Mouse (Mus musculus) midbrain, embryonic 15.5 days (tissue): ENCODE results near the gene S100a5. TPM values are rescaled to one million over a fixed set of nuclear protein-coding genes. Genes with fewer than 3 reads are reported as not detected.

Experiments used
- ATAC-seq: fragments of 200-750 bp; cut with Nextera tagmentation; replicated peaks from 2 replicates; pipeline ENCODE4 v1.8.0; 2017; ENCODE audit warnings: moderate TSS enrichment
- H3K27ac ChIP-seq: fragments of 300-500 bp; sonication (generic); 2 replicates; pipeline ENCODE4 v1.5.1; 2015; ENCODE audit warnings: mild to moderate bottlenecking, inconsistent platforms
- H3K27me3 ChIP-seq: fragments of 300-500 bp; sonication (generic); replicated peaks from 2 replicates; pipeline ENCODE4 v1.6.1; 2015; ENCODE audit warnings: inconsistent platforms
- H3K36me3 ChIP-seq: fragments of 300-500 bp; sonication (generic); replicated peaks from 2 replicates; pipeline ENCODE4 v1.6.1; 2015; ENCODE audit warnings: inconsistent platforms
- H3K4me1 ChIP-seq: fragments of 300-500 bp; sonication (generic); 2 replicates; pipeline ENCODE4 v1.6.1; 2015; ENCODE audit warnings: inconsistent platforms
- H3K4me2 ChIP-seq: fragments of 300-500 bp; sonication (generic); 2 replicates; pipeline ENCODE4 v1.6.1; 2015; ENCODE audit warnings: inconsistent platforms, mild to moderate bottlenecking, moderate library complexity
- H3K4me3 ChIP-seq: fragments of 300-500 bp; sonication (generic); 2 replicates; pipeline ENCODE4 v1.5.1; 2015; ENCODE audit warnings: mild to moderate bottlenecking, inconsistent platforms
- H3K9ac ChIP-seq: fragments of 300-500 bp; sonication (generic); 2 replicates; pipeline ENCODE4 v1.6.1; 2015; ENCODE audit warnings: mild to moderate bottlenecking, inconsistent platforms
- H3K9me3 ChIP-seq: fragments of 300-500 bp; sonication (generic); 2 replicates; pipeline ENCODE4 v1.6.1; 2016; ENCODE audit warnings: inconsistent platforms
- WGBS: fragments of 180-500 bp; shearing (Covaris S2); methylation state at CpG from one replicate; pipeline ENCODE4 v1.1.7; 2015; ENCODE audit warnings: mixed read lengths; 5-methylcytosine and 5-hydroxymethylcytosine counted together
- polyA plus RNA-seq: library from polyadenylated mRNA; unstranded; fragments of >200 nt; fragmentation: Nextera tagmentation; extraction: Ambion mirVana; gene quantifications from 2 replicates; pipeline ENCODE4 v1.2.1, GENCODE M21; 2015

S100a5 gene
- polyA plus RNA-seq = not detected in 2 replicates

DNA sequence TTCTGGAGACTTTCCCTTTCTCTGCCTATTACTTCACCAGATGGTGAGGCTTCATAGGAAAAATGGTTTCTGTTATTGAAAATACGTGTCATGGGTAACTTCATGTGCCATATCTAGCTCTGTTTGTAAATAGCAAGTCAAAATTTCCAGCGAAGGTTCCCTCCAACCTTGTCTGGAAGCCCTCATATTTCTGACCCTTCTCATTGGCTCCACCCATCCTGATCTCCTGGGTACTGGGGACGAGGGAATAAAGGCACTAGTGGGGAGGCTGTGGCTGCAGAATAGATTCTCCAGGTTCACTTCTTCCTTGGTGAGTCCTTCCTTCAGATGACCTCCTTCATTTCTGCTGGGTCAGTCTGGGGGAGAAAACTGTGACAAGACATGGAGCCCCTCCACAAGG is at the start of gene S100a5:
S100a5 (plus strand) TSS at position 301 of the 400 bp plus-strand sequence.
- Histone ChIP-seq H3K27me3 (peaks cover under 1% of the 10 kb centered on the region), H3K4me2 (no peak within 1 kb of the TSS), H3K9ac (no peak within 1 kb of the TSS), H3K4me3 (no peak within 1 kb of the TSS), H3K9me3 (no peaks in the 10 kb centered on the region), H3K36me3 (no peaks in the 10 kb centered on the region), H3K27ac (no peak within 1 kb of the TSS), H3K4me1 (peaks cover 7% of the 10 kb centered on the region)
- 65% methylated on average over 3 of the region's 3 CpGs for WGBS
- ATAC-seq = no peak

DNA sequence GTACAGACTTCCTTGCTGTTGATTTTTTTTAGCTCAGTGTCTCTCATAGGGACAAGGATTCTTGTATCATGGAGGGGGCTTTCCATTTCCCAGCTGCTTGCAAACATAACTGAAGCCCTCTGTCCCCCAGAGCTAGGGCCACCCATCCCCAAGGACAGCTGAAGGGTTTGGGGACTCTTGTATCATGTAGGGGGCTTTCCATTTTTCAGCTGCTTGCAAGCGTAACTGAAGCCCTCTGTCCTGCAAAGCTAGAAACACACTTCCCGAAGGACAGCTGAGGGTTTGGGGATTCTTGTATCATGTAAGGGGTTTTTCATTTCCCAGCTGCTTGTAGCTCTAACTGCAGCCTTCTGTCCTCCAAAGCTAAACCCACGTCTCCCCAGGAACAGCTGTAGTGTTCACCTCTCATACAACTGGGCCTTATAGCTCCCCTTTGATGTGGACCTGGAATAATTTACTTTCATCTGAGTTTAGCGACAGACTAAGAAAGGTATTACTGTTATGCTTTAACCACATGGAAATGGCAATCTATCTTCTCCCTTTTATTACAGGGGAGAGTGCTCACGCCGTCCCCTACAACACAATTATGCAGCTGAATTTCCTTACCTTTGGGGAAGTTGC is 48.2 kb upstream of the S100a5 start, which contains the start of gene S100a3:
S100a3 (plus strand) TSS at position 571 of the 621 bp plus-strand sequence.
- H3K27ac ChIP-seq = no peak within 1 kb of the TSS
- no peak within 1 kb of the TSS for H3K9ac ChIP-seq
- no peak for ATAC-seq
- H3K27me3 ChIP-seq = no peaks in the 10 kb centered on the region
- H3K4me3 ChIP-seq = no peak within 1 kb of the TSS
- no peaks in the 10 kb centered on the region for H3K36me3 ChIP-seq
- 86% methylated on average over 6 of the region's 6 CpGs for WGBS
- no peak within 1 kb of the TSS for H3K4me2 ChIP-seq
- H3K9me3 ChIP-seq = no peaks in the 10 kb centered on the region
- H3K4me1 ChIP-seq = no peaks in the 10 kb centered on the region

DNA sequence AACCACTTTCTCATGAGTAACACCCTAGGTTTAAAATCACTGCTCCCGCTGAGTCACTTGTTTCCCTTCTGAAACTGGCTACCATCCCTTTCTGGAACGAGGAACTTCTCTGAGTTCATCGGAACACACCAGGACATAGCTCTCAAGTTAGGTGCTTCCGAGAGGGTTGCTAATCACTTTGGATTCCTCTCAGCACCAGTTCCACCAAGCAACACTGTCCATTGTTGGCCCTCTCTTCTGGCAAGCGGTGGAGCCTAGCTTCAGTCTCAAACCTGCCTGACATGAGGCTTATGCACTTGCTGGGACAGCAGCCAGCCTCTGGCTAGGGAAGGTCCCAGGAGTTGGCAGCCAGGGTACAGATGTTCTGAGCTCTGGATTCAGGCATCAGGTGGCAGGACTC is 33.6 kb upstream of the S100a5 start:
- ATAC-seq = no peak
- no peaks in the 10 kb centered on the region for H3K36me3 ChIP-seq
- WGBS = 82% methylated on average over 5 of the region's 5 CpGs

DNA sequence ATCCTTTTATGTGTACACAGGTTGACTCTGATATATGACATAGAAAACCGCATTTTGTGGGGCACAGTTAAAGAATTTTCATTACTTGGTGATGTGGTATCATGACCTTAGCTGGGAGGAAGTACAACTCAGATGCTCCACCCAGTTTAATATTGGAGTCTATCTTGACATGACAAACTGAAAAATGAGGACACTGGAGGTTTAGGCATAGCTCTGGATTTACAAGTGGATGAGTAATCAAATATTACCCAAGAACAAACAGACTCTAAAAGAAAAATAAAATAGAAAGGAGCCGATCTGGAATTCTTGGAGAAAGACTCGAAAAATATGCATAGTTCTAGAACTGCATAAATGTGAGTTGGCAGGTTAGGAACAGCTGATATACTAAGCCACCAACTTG is 33.0 kb upstream of the S100a5 start:
- ATAC-seq = no peak
- WGBS = 84% methylated on average over 3 of the region's 3 CpGs

More for the DNA sequence above, 33.6 kb upstream of the S100a5 start:
- H3K4me1 ChIP-seq = no peaks in the 10 kb centered on the region
- no peak overlapping the region for H3K4me2 ChIP-seq
- no peak overlapping the region for H3K27ac ChIP-seq
- no peaks in the 10 kb centered on the region for H3K9me3 ChIP-seq
- no peak overlapping the region for H3K9ac ChIP-seq
- H3K4me3 ChIP-seq = no peak overlapping the region
- no peaks in the 10 kb centered on the region for H3K27me3 ChIP-seq

DNA sequence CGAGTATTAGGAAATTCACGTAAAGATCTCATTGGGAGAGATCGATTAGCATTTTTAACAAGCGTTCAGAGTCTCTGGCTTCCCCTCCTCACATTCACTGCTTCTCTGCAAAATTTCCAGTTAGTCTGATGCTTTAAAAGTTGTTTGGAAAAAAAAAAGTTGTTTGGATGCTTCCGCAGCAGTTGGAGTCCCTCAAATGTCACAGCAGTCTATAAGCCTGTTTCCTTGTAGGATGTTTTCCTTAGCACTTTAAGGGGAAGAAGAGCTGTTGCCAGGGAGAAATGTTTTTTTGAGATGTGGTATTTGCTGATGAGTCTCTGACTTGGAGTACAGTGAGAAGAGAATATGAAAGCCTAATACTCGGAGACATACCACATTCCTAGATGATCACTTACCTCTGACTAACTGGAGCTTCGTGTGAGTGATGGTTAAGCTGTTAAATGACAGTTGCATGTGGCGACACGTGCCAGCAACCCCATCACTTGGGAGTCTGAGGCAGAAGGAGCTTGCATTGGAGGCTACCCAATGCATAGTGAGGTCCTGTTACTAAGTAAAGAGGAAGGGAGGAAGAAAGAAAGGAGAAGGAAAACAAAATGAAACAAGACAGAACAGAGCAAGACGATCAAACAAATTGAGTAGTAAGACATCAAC is 31.8 kb upstream of the S100a5 start:
- no peak overlapping the region for H3K27ac ChIP-seq
- H3K4me1 ChIP-seq = no peaks in the 10 kb centered on the region
- no peak overlapping the region for H3K9ac ChIP-seq
- no peak overlapping the region for H3K4me2 ChIP-seq
- 72% methylated on average over 10 of the region's 10 CpGs for WGBS
- no peaks in the 10 kb centered on the region for H3K36me3 ChIP-seq
- no peak for ATAC-seq
- H3K9me3 ChIP-seq = no peaks in the 10 kb centered on the region
- no peak overlapping the region for H3K4me3 ChIP-seq
- H3K27me3 ChIP-seq = no peaks in the 10 kb centered on the region

More for the DNA sequence above, 33.0 kb upstream of the S100a5 start:
- Histone ChIP-seq H3K4me1 (no peaks in the 10 kb centered on the region), H3K4me2 (no peak overlapping the region), H3K9ac (no peak overlapping the region), H3K4me3 (no peak overlapping the region), H3K27ac (no peak overlapping the region), H3K27me3 (no peaks in the 10 kb centered on the region), H3K9me3 (no peaks in the 10 kb centered on the region), H3K36me3 (no peaks in the 10 kb centered on the region)

DNA sequence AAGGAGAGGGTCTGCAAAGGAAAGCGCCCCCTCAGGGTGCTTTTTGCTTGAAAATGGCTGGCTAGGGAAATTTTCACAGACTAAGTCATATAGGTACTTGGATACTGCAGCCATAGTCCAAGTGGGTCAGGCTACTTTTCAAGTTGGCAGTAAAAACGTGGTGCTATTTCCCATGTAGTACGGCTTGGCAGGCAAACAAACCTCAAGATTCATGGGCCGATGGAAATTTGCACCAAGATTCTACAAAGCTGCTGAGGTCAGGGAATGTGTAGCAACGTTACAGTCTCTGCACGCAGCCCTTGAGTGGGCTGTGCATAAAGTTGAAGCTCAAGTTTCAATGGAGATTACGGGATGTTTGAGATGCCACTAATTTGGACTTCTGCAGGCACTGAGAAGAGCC is 28.9 kb upstream of the S100a5 start:
- H3K9me3 ChIP-seq = no peaks in the 10 kb centered on the region
- no peak overlapping the region for H3K9ac ChIP-seq
- no peaks in the 10 kb centered on the region for H3K27me3 ChIP-seq
- no peaks in the 10 kb centered on the region for H3K4me1 ChIP-seq
- WGBS = 80% methylated on average over 7 of the region's 7 CpGs
- no peaks in the 10 kb centered on the region for H3K36me3 ChIP-seq
- no peak overlapping the region for H3K27ac ChIP-seq
- no peak for ATAC-seq
- no peak overlapping the region for H3K4me2 ChIP-seq
- no peak overlapping the region for H3K4me3 ChIP-seq

DNA sequence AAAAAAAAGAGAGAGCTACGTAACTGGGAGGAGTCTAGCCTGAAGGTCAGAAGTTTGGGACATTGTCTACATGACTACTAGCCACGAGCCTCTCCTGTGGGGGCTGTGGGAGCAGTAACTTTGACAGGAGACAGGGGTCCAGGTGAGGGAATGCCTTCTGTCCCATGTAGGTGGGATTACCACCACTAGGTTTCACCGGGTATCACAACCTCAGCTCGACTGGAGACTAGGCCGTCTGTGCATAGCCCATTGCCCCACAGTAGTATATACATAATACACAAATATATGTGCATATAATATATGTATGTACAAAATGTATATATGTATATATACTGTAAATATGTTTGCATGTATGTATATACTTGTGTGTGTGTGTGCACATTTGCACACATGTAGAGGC is 27.2 kb upstream of the S100a5 start:
- no peaks in the 10 kb centered on the region for H3K9me3 ChIP-seq
- no peak overlapping the region for H3K4me3 ChIP-seq
- WGBS = 96% methylated on average over 5 of the region's 5 CpGs
- no peaks in the 10 kb centered on the region for H3K36me3 ChIP-seq
- no peaks in the 10 kb centered on the region for H3K27me3 ChIP-seq
- no peak overlapping the region for H3K4me2 ChIP-seq
- H3K27ac ChIP-seq = no peak overlapping the region
- H3K4me1 ChIP-seq = no peaks in the 10 kb centered on the region
- no peak for ATAC-seq
- H3K9ac ChIP-seq = no peak overlapping the region

DNA sequence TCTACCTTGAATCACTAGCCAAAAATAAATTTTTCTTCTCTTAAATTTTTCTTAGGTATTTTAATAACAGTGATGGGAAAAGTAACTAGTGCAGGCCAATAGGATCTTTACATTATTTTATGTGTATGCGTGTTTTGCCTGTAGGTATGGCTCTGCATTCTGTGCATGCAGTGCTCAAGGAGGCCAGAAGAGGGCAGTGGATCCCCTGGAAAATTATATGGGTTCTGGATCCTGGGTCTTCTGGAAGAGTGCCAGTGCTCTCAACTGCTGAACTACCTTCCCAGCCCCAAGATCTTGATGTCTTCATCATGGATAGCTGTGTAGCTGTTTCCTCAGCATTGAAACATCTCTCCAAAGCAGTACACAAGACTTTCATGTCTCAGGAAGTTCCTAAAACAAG is 26.2 kb upstream of the S100a5 start:
- Histone ChIP-seq H3K4me2 (no peak overlapping the region), H3K4me3 (no peak overlapping the region), H3K4me1 (no peaks in the 10 kb centered on the region), H3K9me3 (no peaks in the 10 kb centered on the region), H3K27me3 (no peaks in the 10 kb centered on the region), H3K9ac (no peak overlapping the region), H3K27ac (no peak overlapping the region), H3K36me3 (no peaks in the 10 kb centered on the region)
- WGBS = 97% methylated on average over 1 of the region's 1 CpGs
- no peak for ATAC-seq

DNA sequence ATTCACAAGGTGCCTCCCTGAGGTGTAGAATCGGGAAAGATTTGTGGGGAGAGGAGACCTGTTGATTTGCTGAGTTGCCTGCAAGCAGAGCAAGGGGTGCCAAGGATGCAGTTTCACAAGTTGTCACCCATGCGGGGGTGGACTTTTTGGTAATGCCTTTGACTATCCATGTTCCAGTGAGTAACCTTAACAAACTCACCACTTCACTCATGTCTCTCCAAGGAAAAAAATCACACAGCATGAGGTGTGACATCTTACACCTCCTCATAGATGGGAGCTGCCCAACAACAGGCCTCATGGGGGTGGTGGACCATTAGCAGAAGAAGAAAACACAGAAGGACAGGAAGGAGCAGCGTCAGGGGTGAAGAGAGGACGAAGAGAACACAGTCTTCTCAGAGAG is 25.8 kb upstream of the S100a5 start:
- Histone ChIP-seq H3K4me1 (no peaks in the 10 kb centered on the region), H3K36me3 (no peaks in the 10 kb centered on the region), H3K4me3 (no peak overlapping the region), H3K9ac (no peak overlapping the region), H3K27me3 (no peaks in the 10 kb centered on the region), H3K27ac (no peak overlapping the region), H3K9me3 (no peaks in the 10 kb centered on the region), H3K4me2 (no peak overlapping the region)
- no peak for ATAC-seq
- 89% methylated on average over 4 of the region's 4 CpGs for WGBS

DNA sequence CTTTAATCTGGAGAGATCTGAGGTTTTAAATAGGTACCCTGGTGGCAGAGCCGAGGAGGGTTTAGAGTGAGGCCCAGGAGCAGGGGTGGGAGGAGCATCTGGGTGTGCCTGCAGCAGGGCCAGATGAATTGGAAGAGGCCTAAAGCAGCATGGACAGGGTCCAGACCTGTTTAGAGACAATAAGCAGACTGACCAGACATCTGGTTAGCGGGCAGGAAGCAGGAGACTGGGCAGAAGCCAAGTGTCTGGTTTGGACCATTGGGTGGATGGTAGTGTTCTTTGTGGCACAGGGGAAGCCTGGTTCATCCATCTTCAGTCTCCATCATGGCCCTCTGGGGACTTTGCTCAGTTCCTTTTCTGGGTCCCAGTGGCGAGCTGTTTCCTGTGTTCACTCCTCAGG is 24.4 kb upstream of the S100a5 start:
- no peak overlapping the region for H3K4me3 ChIP-seq
- no peak for ATAC-seq
- no peaks in the 10 kb centered on the region for H3K4me1 ChIP-seq
- H3K36me3 ChIP-seq = no peaks in the 10 kb centered on the region
- no peak overlapping the region for H3K4me2 ChIP-seq
- H3K27me3 ChIP-seq = no peaks in the 10 kb centered on the region
- H3K9me3 ChIP-seq = no peaks in the 10 kb centered on the region
- no peak overlapping the region for H3K27ac ChIP-seq
- no peak overlapping the region for H3K9ac ChIP-seq
- 40% methylated on average over 3 of the region's 3 CpGs for WGBS

DNA sequence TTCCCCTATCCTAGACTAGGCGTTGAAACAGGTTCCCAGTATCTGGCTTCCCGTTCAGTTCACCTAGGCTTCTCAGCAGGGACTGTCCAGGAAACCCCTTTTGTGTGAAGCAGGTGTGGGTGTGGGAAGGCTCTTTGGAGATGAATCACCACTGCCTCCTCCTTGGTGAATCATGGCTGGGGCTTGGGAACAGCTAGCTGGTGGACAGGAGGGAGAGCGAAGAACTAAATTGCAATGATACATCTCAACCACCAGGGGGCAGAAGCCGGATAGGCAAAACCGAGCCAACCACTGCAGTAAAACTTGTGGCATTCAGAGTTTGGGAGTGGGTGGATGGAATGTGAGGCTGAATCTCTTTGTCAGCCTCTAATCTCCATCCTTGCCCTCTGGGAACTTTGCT is 22.7 kb upstream of the S100a5 start:
- H3K4me3 ChIP-seq = no peak overlapping the region
- WGBS = 37% methylated on average over 5 of the region's 5 CpGs
- no peaks in the 10 kb centered on the region for H3K36me3 ChIP-seq
- no peak overlapping the region for H3K4me2 ChIP-seq
- ATAC-seq = peak; percentile 37; the same call in 1 of the 2 replicates
- H3K4me1 ChIP-seq = no peaks in the 10 kb centered on the region
- no peaks in the 10 kb centered on the region for H3K9me3 ChIP-seq
- no peaks in the 10 kb centered on the region for H3K27me3 ChIP-seq
- no peak overlapping the region for H3K9ac ChIP-seq
- H3K27ac ChIP-seq = no peak overlapping the region

DNA sequence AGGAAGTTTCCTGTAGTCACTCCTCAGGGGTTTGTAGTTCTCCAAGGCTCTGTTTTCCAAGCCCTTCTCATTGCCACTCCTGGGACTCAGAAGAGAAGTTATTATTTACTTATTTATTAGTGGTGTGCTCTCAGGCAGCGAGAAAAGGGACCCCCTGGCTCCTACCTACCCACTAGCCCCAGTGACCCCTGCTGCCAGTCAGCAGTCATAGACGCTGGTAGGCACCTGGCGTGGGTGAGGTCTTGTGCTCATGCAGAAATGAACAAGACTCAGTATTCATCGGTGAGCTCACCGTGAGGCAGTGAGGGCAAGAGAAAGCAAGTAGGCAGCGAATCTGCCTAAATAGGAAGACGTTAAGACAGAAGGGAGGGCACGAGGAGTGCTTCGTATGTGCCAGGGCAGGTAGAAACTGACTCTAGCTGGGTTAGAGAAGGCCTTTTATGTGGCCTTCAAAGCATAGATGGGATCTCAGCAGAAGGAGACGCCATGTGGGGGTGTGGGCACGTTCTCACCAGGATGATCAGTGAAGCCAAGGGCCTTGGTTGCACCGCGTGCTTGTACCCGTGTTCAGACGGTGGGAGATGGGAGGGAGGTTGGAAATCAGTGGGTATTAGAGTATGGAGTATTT is 22.2 kb upstream of the S100a5 start:
- H3K27me3 ChIP-seq = no peaks in the 10 kb centered on the region
- no peak overlapping the region for H3K4me2 ChIP-seq
- ATAC-seq = no peak
- H3K36me3 ChIP-seq = no peaks in the 10 kb centered on the region
- H3K9me3 ChIP-seq = no peaks in the 10 kb centered on the region
- 86% methylated on average over 15 of the region's 15 CpGs for WGBS
- H3K4me3 ChIP-seq = no peak overlapping the region
- no peaks in the 10 kb centered on the region for H3K4me1 ChIP-seq
- no peak overlapping the region for H3K27ac ChIP-seq
- H3K9ac ChIP-seq = no peak overlapping the region

DNA sequence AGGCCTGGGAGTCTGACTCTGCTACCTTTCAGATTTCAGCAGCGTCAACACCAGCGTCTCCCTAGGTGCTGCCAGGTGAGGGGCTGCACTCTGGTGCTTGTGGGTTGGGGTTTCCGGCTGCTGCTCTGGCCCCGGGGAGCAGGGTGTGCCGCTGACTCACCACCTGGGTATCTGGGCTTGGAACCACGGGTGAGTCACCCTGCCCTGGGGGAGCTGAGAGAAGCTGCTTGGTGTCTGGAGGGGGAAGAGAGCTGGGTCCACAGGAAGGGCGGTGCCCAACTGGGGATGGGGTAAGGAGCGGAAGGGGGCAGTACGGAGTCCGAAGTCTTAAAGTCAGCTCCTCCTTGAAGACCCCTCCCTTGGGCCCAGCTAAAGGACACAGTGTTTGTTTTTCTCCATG is 21.4 kb upstream of the S100a5 start:
- Histone ChIP-seq H3K36me3 (no peaks in the 10 kb centered on the region), H3K4me3 (no peak overlapping the region), H3K9me3 (no peaks in the 10 kb centered on the region), H3K27me3 (no peaks in the 10 kb centered on the region), H3K4me1 (no peaks in the 10 kb centered on the region), H3K9ac (no peak overlapping the region), H3K4me2 (no peak overlapping the region), H3K27ac (no peak overlapping the region)
- ATAC-seq = no peak
- 69% methylated on average over 10 of the region's 10 CpGs for WGBS
